Mouse (Mus musculus) liver, embryonic 13.5 days (tissue): ENCODE data around the gene Fpr2. TPM values are rescaled to one million over a fixed set of nuclear protein-coding genes. Genes with fewer than 3 reads are reported as not detected.
"Not testable (repeated sequence)": the region's sequence is repeated elsewhere in the genome, so short reads cannot be mapped to it uniquely, and the experiment has no call there.

Experiments
- ATAC-seq: fragments of 200-750 bp; cut with Nextera tagmentation; 2 replicates; pipeline ENCODE4 v1.8.0; 2017; ENCODE audit warnings: low read depth, mild to moderate bottlenecking, moderate number of reproducible peaks, moderate library complexity
- DNase-seq: peaks from one replicate; pipeline ENCODE4 v3.0.0; 2022
- H3K27ac ChIP-seq: fragments of 300-500 bp; sonication (generic); 2 replicates; pipeline ENCODE4 v1.5.1; 2015; ENCODE audit warnings: moderate library complexity, mild to moderate bottlenecking, inconsistent platforms
- H3K27me3 ChIP-seq: fragments of 300-500 bp; sonication (generic); 2 replicates; pipeline ENCODE4 v1.6.1; 2015; ENCODE audit warnings: mild to moderate bottlenecking, inconsistent platforms
- H3K36me3 ChIP-seq: fragments of 300-500 bp; sonication (generic); 2 replicates; pipeline ENCODE4 v1.6.1; 2015; ENCODE audit warnings: mild to moderate bottlenecking, inconsistent platforms
- H3K4me1 ChIP-seq: fragments of 300-500 bp; sonication (generic); replicated peaks from 2 replicates; pipeline ENCODE4 v1.6.1; 2015; ENCODE audit warnings: inconsistent platforms
- H3K4me2 ChIP-seq: fragments of 300-500 bp; sonication (generic); 2 replicates; pipeline ENCODE4 v1.6.1; 2015; ENCODE audit warnings: inconsistent platforms, mild to moderate bottlenecking, moderate library complexity
- H3K4me3 ChIP-seq: fragments of 300-500 bp; sonication (generic); replicated peaks from 2 replicates; pipeline ENCODE4 v1.5.1; 2015; ENCODE audit warnings: mild to moderate bottlenecking, inconsistent platforms
- H3K9ac ChIP-seq: fragments of 300-500 bp; sonication (generic); 2 replicates; pipeline ENCODE4 v1.6.1; 2015; ENCODE audit warnings: mild to moderate bottlenecking, inconsistent platforms
- H3K9me3 ChIP-seq: fragments of 300-500 bp; sonication (generic); replicated peaks from 2 replicates; pipeline ENCODE4 v1.6.1; 2016; ENCODE audit warnings: inconsistent platforms
- WGBS: fragments of 180-500 bp; shearing (Covaris S2); methylation state at CpG from one replicate; pipeline ENCODE4 v1.1.7; 2015; ENCODE audit not compliant: insufficient replicate concordance; 5-methylcytosine and 5-hydroxymethylcytosine counted together
- polyA plus RNA-seq: library from polyadenylated mRNA; unstranded; fragments of >200 nt; fragmentation: Nextera tagmentation; extraction: Ambion mirVana; gene quantifications from 2 replicates; pipeline ENCODE4 v1.2.1, GENCODE M21; 2015

Fpr2 gene
- polyA plus RNA-seq, 1 experiment from 2014 or later: 0.95 TPM

DNA sequence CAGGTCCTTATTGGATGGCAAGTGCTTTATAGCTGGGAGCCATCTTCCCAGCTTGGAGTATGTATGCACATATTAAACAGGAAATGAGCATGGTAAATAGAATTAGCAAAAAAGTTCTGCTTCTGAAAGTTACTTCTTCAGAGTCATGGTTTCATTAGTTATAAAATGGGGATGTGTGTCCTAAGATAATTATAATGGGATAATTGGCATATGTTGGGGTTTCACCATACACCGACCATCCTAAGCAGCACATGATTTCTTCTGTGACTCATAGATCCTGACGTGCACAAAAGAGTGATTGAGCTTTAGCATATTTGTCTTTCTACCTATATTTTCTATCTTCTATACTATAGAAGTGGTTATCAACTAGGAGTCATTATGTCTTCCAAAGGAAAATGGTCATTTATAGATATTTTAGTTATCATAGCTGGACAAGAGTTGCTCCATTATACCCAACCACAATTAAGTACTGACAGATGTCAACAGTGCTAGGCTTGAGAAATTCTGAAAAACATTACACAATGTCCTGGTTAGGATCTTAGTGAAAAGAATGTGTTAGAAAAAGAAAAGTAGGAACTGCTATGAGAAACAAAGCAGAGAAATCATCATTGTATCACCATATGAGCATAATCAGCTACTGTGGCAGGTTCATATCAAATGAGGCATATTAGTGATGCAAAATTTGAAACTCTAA lies 2.3 kb downstream of the Fpr2 start:
- 56% methylated on average over 2 of the region's 2 CpGs for WGBS
- Histone ChIP-seq H3K4me3 (no peak overlapping the region), H3K27me3 (no peaks in the 10 kb centered on the region), H3K36me3 (no peaks in the 10 kb centered on the region), H3K4me2 (no peak overlapping the region), H3K27ac (no peak overlapping the region), H3K9me3 (no peaks in the 10 kb centered on the region), H3K4me1 (no peaks in the 10 kb centered on the region), H3K9ac (no peak overlapping the region)
- DNase-seq (no peak), ATAC-seq (no peak)

- no peaks in the 10 kb centered on the region for H3K27me3 ChIP-seq
- no peaks in the 10 kb centered on the region for H3K9me3 ChIP-seq
- no peak overlapping the region for H3K27ac ChIP-seq
- ATAC-seq (no peak), DNase-seq (no peak)
- H3K9ac ChIP-seq: no peak overlapping the region
- H3K4me1 ChIP-seq: no peaks in the 10 kb centered on the region
- H3K4me2 ChIP-seq: no peak overlapping the region
- under 1% methylated on average over 4 of the region's 4 CpGs for WGBS
- no peak overlapping the region for H3K4me3 ChIP-seq
- no peaks in the 10 kb centered on the region for H3K36me3 ChIP-seq
Observed at GRCm38 (mm10) chr17:17896039-17896438, 8.4 kb downstream of the Fpr2 start.

DNA sequence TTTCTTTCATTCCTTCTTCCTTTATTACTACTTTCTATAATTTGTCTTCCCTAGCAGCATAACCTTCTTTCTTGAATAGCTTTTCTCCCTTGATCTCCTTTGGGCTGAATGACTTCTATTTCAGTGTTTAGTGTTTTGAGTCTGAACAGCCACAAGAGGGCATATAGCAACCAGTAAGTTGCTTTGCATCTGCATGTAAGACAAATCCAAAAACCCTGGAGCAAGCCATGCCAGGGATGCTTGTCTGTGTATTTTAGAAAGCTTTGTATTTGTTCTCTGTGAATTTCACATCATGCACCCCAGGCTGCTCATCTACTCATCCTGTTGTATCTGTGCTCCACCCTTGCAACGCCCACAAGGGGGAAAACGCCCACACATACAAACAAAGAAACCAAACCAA lies 11.6 kb downstream of the Fpr2 start:
- no peak overlapping the region for H3K27ac ChIP-seq
- H3K4me1 ChIP-seq: no peaks in the 10 kb centered on the region
- DNase-seq (no peak), ATAC-seq (no peak)
- H3K4me2 ChIP-seq: no peak overlapping the region
- H3K36me3 ChIP-seq: no peaks in the 10 kb centered on the region
- no peaks in the 10 kb centered on the region for H3K27me3 ChIP-seq
- no peak overlapping the region for H3K4me3 ChIP-seq
- no peaks in the 10 kb centered on the region for H3K9me3 ChIP-seq
- H3K9ac ChIP-seq: no peak overlapping the region
- 62% methylated on average over 2 of the region's 2 CpGs for WGBS

GRCm38 (mm10) chr17:17900768-17901167 lies 13.1 kb downstream of the Fpr2 start:
- DNase-seq: no peak
- H3K27me3 ChIP-seq: no peaks in the 10 kb centered on the region
- H3K27ac ChIP-seq: no peak overlapping the region
- H3K9ac ChIP-seq: no peak overlapping the region
- H3K9me3 ChIP-seq: no peaks in the 10 kb centered on the region
- WGBS: 45% methylated on average over 1 of the region's 1 CpGs
- no peaks in the 10 kb centered on the region for H3K36me3 ChIP-seq
- no peaks in the 10 kb centered on the region for H3K4me1 ChIP-seq
- ATAC-seq: peak; percentile 48; the same call in 1 of the 2 replicates
- no peak overlapping the region for H3K4me2 ChIP-seq
- no peak overlapping the region for H3K4me3 ChIP-seq

DNA sequence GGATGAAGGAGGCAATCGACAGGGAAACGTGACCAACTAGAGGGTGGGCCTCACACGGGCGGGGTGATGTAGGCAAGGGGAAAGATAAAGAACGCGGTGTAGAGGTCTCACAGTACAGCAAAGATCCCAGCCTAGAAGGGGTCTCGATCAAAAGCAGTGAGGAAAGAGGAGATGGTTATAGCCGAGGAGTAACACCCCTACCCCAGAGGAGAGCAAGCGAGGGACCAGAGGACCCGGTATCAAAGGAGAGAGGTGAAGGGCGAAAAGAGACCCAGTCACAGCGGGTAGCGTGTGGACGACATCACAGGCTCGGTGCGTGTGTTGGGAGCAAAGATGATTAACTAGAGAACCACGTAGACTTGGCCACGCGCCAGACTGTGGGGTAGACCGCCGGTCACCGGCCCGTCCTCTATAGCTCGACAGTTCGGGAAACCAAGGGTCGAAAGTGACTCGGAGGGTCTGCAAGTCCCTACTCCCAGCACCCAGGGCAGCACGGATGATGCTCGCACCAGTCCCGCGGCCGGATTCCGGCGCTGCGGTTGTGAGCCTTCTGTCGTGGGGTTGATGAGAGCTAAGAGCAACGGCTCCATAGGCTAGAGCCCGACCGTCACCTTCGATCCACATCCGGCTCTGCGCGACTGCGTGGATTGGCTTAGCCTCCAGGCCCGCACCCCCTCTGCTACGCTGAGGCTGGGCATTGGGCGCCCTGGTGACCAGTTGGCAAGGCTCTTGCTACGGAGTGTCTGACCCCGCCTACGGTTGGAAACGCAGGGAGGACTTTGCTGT lies 22.2 kb downstream of the Fpr2 start:
- peak; percentile 4 for DNase-seq
- no peaks in the 10 kb centered on the region for H3K9me3 ChIP-seq
- H3K9ac ChIP-seq: 0 out of 2 replicates have a peak overlapping the region, but pooled peaks have one; percentile 2
- H3K36me3 ChIP-seq: no peaks in the 10 kb centered on the region
- no peak overlapping the region for H3K27ac ChIP-seq
- H3K4me3 ChIP-seq: peak overlapping the region; percentile 37
- H3K27me3 ChIP-seq: peaks cover 27% of the 10 kb centered on the region
- 15% methylated on average over 51 of the region's 51 CpGs for WGBS
- ATAC-seq: peak; percentile 87
- H3K4me1 ChIP-seq: no peaks in the 10 kb centered on the region
- H3K4me2 ChIP-seq: peak overlapping the region; percentile 52

- 70% methylated on average over 8 of the region's 8 CpGs for WGBS
- not testable (repeated sequence) for H3K4me3 ChIP-seq, H3K4me1 ChIP-seq, H3K27ac ChIP-seq, ATAC-seq, H3K4me2 ChIP-seq, H3K9me3 ChIP-seq, H3K9ac ChIP-seq, H3K36me3 ChIP-seq, DNase-seq
- H3K27me3 ChIP-seq: peaks cover 27% of the 10 kb centered on the region
Observed at GRCm38 (mm10) chr17:17912618-17913017, 25.0 kb downstream of the Fpr2 start.

DNA sequence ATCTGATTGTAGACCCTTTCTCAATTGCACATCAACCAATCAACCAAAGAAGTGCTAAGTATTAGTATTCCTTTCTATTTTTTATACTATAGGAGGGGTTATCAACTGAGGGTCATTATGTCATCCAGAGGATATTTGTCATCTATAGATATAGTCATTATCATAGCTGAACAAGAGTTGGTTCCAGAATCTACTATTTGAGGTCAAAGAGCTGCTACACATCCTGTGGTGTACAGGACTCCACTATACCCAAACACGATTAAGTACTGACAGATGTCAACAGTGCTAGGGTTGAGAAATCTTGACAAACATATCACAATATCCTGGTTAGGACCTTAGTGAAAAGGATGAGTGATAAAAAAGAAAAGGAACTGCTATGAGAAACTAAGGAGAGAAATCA lies 29.8 kb downstream of the Fpr2 start:
- H3K36me3 ChIP-seq: no peaks in the 10 kb centered on the region
- ATAC-seq (no peak), DNase-seq (no peak)
- H3K4me1 ChIP-seq: no peaks in the 10 kb centered on the region
- no peak overlapping the region for H3K4me2 ChIP-seq
- 64% methylated on average over 1 of the region's 1 CpGs for WGBS
- no peak overlapping the region for H3K9ac ChIP-seq
- no peaks in the 10 kb centered on the region for H3K9me3 ChIP-seq
- H3K27me3 ChIP-seq: no peaks in the 10 kb centered on the region
- no peak overlapping the region for H3K27ac ChIP-seq
- no peak overlapping the region for H3K4me3 ChIP-seq

DNA sequence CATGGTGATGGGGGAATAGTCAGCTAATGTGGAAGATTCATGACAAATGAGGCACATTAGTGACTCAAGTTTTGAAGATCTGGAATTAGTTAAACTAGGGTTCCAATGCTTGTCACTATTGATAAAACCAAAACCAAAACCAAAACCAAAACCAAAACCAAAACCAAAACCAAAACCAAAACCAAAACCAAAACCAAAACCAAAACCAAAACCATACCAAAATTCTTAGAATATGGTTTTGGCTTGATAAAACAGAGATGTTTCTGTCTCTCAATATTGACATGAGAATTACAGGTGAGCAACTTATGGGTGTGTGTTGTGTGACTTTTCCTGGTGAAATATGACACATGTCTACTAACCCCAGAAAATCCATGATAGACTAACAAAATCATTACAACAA lies 30.2 kb downstream of the Fpr2 start:
- Histone ChIP-seq H3K4me1 (no peaks in the 10 kb centered on the region), H3K36me3 (no peaks in the 10 kb centered on the region), H3K27ac (no peak overlapping the region), H3K27me3 (no peaks in the 10 kb centered on the region), H3K9me3 (no peaks in the 10 kb centered on the region), H3K4me3 (no peak overlapping the region), H3K4me2 (no peak overlapping the region), H3K9ac (no peak overlapping the region)
- ATAC-seq (no peak), DNase-seq (no peak)

Other genes starting within 250 kb of the Fpr2 start
- not detected in 2 replicates for gene Vmn2r90, start 184.1 kb upstream of the Fpr2 start, polyA plus RNA-seq
- 3.1 and 3.4 TPM in 2 replicates for gene Spaca6, start 60.7 kb upstream of the Fpr2 start, polyA plus RNA-seq
- 0.05 TPM in 2 replicates for gene Has1, start 32.6 kb upstream of the Fpr2 start, polyA plus RNA-seq
- gene Fpr1, start 3.9 kb upstream of the Fpr2 start, polyA plus RNA-seq: 1.9 and 2.3 TPM in 2 replicates
- not detected in 2 replicates for gene Fpr3, start within 50 bp of the Fpr2 start, polyA plus RNA-seq
- not detected in 2 replicates for gene Fpr-rs4, start 133.9 kb downstream of the Fpr2 start, polyA plus RNA-seq
- not detected in 2 replicates for gene Vmn2r124, start 161.6 kb downstream of the Fpr2 start, polyA plus RNA-seq
- gene Vmn2r91, start 197.2 kb downstream of the Fpr2 start, polyA plus RNA-seq: not detected in 2 replicates